Mouse (Mus musculus): ENCODE results near the gene Med31. TPM values are rescaled to one million over a fixed set of nuclear protein-coding genes. Genes with fewer than 3 reads are reported as not detected.
"Not testable (repeated sequence)": the region's sequence is repeated elsewhere in the genome, so short reads cannot be mapped to it uniquely, and the experiment has no call there.

Gene Med31
- total RNA-seq, 2 experiments from 2014 or later, result 12.9 to 16.9 TPM

DNA sequence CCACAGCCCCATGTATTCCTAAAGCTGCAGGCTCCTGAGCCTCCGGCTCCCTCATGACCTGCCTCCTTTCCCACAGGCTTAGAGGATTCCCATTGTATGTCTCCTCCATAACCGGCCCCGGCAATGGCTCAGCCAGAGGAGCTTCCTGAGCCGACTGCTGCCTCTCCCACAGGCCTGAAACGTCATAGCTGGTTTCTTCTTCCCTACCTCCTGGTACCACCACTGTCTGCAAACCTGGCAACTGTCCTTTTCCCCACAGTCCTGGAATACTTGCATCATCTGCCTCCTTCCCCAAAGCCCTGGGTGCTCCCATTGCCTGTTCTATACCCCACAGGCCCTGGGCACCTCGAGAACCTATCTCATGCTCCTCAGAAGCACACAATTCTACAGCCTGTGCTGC is 10.1 kb downstream of the Med31 start:
- no peak for ATAC-seq (replicated peaks; ENCODE audit: poor library complexity)

DNA sequence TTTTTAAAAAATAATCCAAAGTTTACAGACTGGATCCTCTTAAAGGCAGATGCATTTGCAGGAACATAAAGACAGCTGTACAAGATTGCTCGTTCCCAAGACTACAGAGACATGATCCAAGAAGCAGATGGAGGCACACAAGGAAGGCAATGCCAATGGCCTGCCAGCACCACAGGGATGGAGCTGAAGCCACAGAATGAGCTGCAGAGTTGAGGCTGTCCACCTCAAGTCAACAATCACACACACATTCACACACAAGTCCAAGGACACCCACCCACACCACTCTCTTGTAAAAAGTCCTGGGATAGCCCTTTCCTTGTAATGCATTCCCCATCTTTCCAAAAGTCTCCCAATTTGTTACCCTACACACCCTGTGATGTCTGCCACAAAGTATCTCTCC is 12.0 kb downstream of the Med31 start:
- no peak for ATAC-seq (replicated peaks; ENCODE audit: poor library complexity)

DNA sequence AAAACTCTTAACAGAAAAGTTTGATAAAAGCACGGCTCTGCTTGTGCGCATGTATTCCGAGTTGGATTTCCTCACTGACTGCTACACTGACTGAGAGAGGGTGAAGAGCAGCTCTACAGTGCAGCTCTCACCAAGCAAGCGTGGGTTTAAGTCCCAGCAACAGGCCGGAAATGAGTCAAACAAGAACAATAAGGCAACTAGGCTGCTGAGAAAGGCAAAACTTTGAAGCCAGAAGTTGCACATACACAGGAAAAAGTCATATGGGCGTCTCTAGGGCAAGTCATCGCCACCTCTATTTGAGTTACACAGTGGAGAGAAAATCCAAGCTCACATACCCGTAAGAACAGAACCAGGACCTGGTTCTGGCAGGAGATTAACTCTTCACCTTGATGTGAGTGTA is 18.9 kb downstream of the Med31 start:
- ATAC-seq (replicated peaks; ENCODE audit: poor library complexity), result no peak

DNA sequence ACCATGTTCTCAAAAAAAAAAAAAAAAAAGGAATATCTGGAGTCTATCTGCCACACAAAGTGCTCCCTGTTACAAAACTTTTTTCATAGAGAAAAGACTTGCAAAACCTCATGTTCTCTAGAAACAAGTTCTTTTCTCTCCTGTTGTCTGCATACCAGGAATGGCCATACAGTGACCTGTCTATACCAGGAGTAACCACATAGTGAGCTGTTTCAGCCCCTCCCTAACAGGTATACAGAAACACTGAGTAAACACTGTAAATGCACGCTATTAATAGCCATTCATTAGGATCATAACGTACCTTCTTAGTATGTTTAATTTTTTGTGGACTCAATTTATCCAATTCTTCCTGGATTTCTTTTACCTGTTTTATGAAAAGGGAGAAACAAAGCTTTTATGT is 21.1 kb downstream of the Med31 start:
- no peak for ATAC-seq (replicated peaks; ENCODE audit: poor library complexity)

DNA sequence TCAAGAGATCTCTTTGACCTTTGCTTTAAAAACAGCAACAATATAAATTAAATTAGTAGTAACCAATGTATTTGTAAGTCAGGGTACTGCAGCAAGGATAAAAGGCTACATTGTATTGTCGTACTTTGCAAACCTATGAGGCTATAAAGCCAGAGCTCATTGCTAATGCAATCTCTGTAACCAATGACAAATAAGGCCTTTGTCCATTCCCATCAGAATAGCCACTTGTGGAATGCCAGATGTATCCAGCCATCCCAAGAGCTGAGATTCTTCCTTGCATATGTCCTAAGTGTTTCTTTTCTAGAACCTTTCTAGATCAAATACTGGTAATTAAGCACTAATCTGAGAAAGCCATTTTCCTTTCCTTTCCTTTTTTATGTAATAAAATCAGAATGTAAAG is 24.5 kb downstream of the Med31 start:
- ATAC-seq (replicated peaks; ENCODE audit: poor library complexity), result no peak

DNA sequence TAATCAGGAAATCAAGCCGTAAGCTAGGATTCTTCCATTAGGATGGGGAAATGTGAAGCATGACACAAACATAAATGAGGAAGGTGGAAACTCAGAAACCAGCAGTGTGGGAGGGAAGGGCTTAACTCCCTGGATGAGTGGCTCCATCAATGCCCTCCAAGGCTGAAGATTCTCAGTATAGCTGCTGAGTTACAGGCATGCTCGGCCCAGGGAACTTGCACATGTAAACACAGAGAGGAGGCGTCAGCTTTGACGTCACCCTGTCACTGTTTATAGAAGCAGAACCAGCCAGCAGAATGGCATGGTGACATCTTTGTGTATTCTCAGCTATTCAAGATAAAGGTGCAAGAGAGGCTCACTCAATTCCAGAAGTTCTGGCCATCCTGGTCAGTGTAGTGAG is 31.1 kb downstream of the Med31 start:
- ATAC-seq (replicated peaks; ENCODE audit: poor library complexity), result no peak

DNA sequence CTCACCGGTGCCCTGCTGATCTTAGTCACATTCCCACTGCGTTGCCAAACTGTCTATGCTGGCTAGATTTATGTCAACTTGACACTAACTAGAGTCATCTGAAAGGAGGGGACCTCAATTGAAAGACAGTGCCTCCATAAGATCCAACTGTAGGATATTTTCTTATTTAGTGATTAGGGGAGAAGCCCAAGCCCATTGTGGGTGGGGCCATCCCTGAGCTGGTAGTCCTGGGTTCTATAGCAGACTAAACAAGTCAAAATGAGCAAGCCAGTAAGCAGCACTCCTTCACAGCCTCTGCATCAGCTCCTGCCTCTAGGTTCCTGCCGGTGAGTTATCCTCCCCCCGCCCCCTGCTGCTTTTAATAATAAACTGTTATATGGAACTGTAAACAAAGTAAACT is 34.3 kb downstream of the Med31 start:
- no peak for ATAC-seq (replicated peaks; ENCODE audit: poor library complexity)

DNA sequence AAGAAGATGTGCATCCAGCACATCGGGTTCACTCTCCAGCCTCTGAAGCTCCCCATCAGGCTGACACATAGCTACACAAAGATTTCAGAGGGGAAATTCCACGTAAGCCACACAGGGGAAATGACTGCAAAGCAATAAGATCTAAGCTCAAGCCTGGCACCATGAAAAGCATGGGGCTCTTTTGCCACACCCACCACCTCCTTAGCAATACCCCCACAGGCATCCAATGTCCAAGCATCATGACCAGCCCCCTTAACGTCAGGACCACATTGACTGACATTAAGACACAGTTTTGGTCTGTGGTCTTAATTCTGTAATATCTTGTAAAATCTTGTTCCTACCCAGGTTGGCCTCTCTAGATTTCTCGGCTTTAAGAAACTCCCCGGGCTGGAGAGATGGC is 34.8 kb downstream of the Med31 start:
- ATAC-seq (replicated peaks; ENCODE audit: poor library complexity), result no peak

DNA sequence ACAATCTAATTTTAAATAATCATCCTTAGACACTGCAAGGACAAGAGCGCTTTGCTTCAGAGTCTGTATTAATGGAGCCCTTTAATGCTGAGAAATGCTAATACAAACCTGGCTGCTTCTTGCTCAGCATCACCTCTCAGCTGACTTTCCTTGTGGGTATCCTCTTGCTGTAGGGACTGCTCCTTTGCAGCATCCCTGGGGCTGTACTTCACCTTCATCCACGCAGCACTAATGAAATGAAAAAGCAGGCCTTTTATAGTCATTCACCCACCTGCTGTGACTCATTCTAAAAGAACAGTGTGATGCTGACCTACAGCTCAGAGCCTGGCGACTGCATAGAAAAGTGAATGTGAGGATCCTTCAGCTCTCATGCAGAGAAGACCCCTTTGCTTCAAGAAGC is 38.8 kb downstream of the Med31 start:
- no peak for ATAC-seq (replicated peaks; ENCODE audit: poor library complexity)

DNA sequence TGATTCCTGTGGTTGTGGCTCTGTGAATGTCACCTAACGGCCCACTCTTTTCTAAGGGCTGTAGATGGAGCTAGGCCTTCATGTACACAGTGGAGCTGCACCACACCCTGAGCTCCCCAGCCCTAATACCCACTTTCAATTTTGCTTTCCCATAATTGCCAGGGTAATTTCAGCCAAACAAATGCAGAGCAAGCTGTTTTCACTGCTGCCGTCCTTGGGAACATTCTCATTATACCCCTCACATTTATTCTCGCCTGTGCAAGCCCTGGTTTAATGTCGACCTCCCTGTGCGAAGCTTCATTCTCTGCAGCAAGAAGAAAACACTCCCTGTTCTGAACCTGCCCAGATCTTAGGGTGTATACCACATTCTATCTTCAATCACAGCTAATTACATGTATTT is 39.4 kb downstream of the Med31 start:
- ATAC-seq (replicated peaks; ENCODE audit: poor library complexity), result no peak

DNA sequence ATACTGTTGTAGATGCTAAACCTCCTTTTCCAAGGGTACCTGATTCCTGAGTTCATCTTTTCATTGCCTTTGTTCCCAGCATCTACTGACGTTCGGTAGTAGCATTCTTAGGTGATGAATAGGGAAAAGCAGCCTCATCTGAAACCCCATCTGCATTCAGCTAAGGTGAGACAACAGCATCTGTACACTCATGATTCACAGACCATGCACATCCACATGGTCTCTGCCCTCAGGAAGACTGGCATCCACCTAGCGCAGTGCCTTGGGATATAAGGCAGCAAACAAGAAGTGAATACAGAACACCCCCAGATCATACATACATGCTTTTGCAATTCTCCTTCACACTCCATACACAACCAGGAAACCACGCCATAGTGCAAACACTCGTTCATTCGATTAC is 40.7 kb downstream of the Med31 start:
- no peak for ATAC-seq (replicated peaks; ENCODE audit: poor library complexity)

DNA sequence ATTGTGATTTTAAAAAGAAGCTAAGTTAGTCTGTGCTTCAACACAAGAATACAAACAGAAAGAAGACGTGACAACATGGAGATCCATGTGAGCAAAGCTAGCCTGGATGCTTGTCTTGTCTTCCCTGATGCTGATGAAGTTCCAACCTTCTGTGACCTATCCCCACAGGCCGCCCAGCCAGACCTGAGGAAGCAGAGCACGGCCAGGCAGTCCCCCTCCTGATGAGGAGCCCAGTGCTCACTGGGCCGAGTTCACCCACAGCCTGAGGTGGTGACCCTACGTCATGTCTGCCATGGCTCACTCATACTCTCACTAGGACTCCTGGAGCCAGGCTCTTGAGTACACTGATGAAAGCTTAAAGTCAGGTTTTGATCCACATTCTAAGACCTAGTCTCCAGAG is 41.9 kb downstream of the Med31 start:
- ATAC-seq (replicated peaks; ENCODE audit: poor library complexity), result no peak

DNA sequence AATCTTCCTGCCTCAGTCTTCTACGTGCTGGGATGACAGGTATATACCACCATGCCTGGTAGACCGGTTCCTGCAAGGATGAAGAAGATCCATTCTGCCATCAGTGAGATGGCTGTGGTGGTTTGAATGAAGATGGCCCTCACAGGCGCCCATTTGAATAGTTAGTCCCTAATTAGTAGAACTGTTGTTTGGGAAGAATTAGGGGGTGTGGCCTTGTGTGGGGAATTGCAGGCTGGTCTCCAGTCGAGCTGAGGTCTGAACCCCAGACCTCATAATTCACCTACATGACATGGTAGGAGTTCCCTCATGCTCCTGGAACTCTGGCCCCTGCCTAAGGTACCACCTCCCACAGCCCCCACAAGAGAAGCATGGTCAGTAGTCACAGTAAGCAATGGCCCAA is 43.5 kb downstream of the Med31 start:
- ATAC-seq (replicated peaks; ENCODE audit: poor library complexity), result not testable (repeated sequence)

DNA sequence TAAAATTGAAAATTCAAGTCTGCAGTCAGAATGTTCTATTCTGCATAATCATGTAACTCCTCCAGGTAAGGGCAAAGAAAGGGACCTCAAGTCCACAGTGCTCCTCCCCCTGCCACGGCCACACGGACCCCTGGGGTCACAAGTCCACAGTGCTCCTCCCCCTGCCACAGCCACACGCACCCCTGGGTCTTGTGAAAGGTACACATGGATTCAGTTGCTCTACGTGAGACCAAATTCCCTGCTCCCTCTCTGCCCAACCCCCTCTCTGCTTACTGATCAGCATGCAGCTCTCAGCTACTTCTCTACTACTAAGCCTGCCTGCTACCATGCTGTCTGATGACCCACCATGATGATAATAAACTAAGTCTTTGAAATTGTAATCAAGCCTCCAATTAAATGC is 45.5 kb downstream of the Med31 start:
- no peak for ATAC-seq (replicated peaks; ENCODE audit: poor library complexity)

DNA sequence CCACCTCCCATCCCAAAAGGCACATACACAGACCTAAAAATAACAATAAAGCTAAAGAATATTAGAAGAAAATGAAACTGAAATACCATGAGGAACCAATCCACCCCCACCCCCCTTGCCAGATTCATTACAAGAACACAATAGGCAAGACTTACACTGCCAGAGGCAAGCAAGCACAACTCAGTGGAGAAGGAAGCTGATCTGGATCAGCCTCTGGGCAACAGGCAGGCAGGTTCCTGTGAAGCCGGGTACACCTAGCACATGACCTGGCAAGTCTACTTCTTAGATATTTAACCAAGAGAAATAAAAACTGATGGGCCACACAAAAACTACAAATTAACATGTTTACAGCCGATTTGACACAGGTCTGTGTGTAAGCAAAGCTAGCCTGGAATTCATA is 52.2 kb downstream of the Med31 start:
- ATAC-seq (replicated peaks; ENCODE audit: poor library complexity), result no peak

Other genes with a start within 250 kb of the Med31 start
- 0.15 TPM in 1 of 2 replicates, not detected in the other for gene Aipl1, start 178.1 kb downstream of the Med31 start, total RNA-seq (2015)
- 0.20 and 0.54 TPM in 2 replicates for gene Aipl1, start 178.1 kb downstream of the Med31 start, total RNA-seq (2017)
- gene Pimreg, start 173.6 kb downstream of the Med31 start, total RNA-seq (2015), result 20.4 and 21.5 TPM in 2 replicates
- 13.7 and 14.3 TPM in 2 replicates for gene Pimreg, start 173.6 kb downstream of the Med31 start, total RNA-seq (2017)
- not detected in 2 replicates for gene Pitpnm3, start 79.8 kb downstream of the Med31 start, total RNA-seq (2015)
- not detected in 2 replicates for gene Pitpnm3, start 79.8 kb downstream of the Med31 start, total RNA-seq (2017)
- gene Gm43951, start 8.8 kb downstream of the Med31 start, total RNA-seq (2015), result 0.10 TPM in 1 of 2 replicates, not detected in the other
- gene Gm43951, start 8.8 kb downstream of the Med31 start, total RNA-seq (2017), result 0.37 and 1.3 TPM in 2 replicates
- gene 4933427D14Rik, start 8.1 kb downstream of the Med31 start, total RNA-seq (2015), result 7.8 and 11.6 TPM in 2 replicates
- 6.2 and 19.5 TPM in 2 replicates for gene 4933427D14Rik, start 8.1 kb downstream of the Med31 start, total RNA-seq (2017)
- gene Txndc17, start 8.0 kb downstream of the Med31 start, total RNA-seq (2015), result 123 and 130 TPM in 2 replicates
- 37.1 and 46.5 TPM in 2 replicates for gene Txndc17, start 8.0 kb downstream of the Med31 start, total RNA-seq (2017)
- 0.12 TPM in 1 of 2 replicates, not detected in the other for gene Slc13a5, start 51.6 kb upstream of the Med31 start, total RNA-seq (2015)
- gene Slc13a5, start 51.6 kb upstream of the Med31 start, total RNA-seq (2017), result 0.24 and 0.25 TPM in 2 replicates
- gene Xaf1, start 86.0 kb upstream of the Med31 start, total RNA-seq (2015), result 7.2 and 16.1 TPM in 2 replicates
- gene Xaf1, start 86.0 kb upstream of the Med31 start, total RNA-seq (2017), result 3.5 and 17.4 TPM in 2 replicates
- gene Fbxo39, start 98.9 kb upstream of the Med31 start, total RNA-seq (2015), result not detected in 2 replicates
- gene Fbxo39, start 98.9 kb upstream of the Med31 start, total RNA-seq (2017), result not detected in 2 replicates
- not detected in 2 replicates for gene Tekt1, start 146.8 kb upstream of the Med31 start, total RNA-seq (2015)
- not detected in 2 replicates for gene Tekt1, start 146.8 kb upstream of the Med31 start, total RNA-seq (2017)
- not detected in 2 replicates for gene Smtnl2, start 196.1 kb upstream of the Med31 start, total RNA-seq (2015)
- gene Smtnl2, start 196.1 kb upstream of the Med31 start, total RNA-seq (2017), result 0.14 TPM in 1 of 2 replicates, not detected in the other
- gene Ggt6, start 219.9 kb upstream of the Med31 start, total RNA-seq (2015), result not detected in 2 replicates
- not detected in 2 replicates for gene Ggt6, start 219.9 kb upstream of the Med31 start, total RNA-seq (2017)
- 255 and 264 TPM in 2 replicates for gene Mybbp1a, start 225.8 kb upstream of the Med31 start, total RNA-seq (2015)
- gene Mybbp1a, start 225.8 kb upstream of the Med31 start, total RNA-seq (2017), result 148 and 164 TPM in 2 replicates

Measured in megakaryocyte progenitor cell, adult 5-6 weeks (primary cell).